Mouse (Mus musculus): ENCODE data around the gene Csrp3. TPM values are rescaled to one million over a fixed set of nuclear protein-coding genes. Genes with fewer than 3 reads are reported as not detected.

Gene Csrp3
- polyA plus RNA-seq, 1 experiment from 2014 or later = 1,982 TPM

- Histone ChIP-seq H3K4me1 (ENCODE audit: control insufficient read depth, insufficient read depth, low read length) (peaks cover 42% of the 10 kb centered on the region), H3K36me3 (ENCODE audit: control insufficient read depth, insufficient read depth) (peaks cover 9% of the 10 kb centered on the region; the same call in 1 of the 2 replicates), H3K4me2 (ENCODE audit: low read depth, low read length) (peak overlapping the region; percentile 66), H3K9me3 (replicated peaks; ENCODE audit: control insufficient read depth, low read length) (no peaks in the 10 kb centered on the region), H3K27me3 (ENCODE audit: control insufficient read depth, insufficient read depth, low read length) (no peaks in the 10 kb centered on the region), H3K4me3 (ENCODE audit: low read length) (0 out of 2 replicates have a peak overlapping the region, but pooled peaks have one; percentile 13), H3K27ac (ENCODE audit: low read length) (peak overlapping the region; percentile 91), H3K9ac (ENCODE audit: low read length) (no peak overlapping the region)
- 53% methylated on average over 4 of the region's 4 CpGs for WGBS
- ATAC-seq (replicated peaks; ENCODE audit: extremely low read depth, insufficient read depth, low FRiP score) = no peak
Observed at GRCm38 (mm10) chr7:48841538-48841937, 6.3 kb downstream of the Csrp3 start.

- peak overlapping the region; percentile 21; the same call in 1 of the 2 replicates for H3K9ac ChIP-seq (ENCODE audit: low read length)
- ATAC-seq (replicated peaks; ENCODE audit: extremely low read depth, insufficient read depth, low FRiP score) = peak; percentile 25; the same call in 1 of the 2 replicates
- H3K4me2 ChIP-seq (ENCODE audit: low read depth, low read length) = peak overlapping the region; percentile 46
- H3K9me3 ChIP-seq (replicated peaks; ENCODE audit: control insufficient read depth, low read length) = no peaks in the 10 kb centered on the region
- H3K27ac ChIP-seq (ENCODE audit: low read length) = peak overlapping the region; percentile 76
- peak overlapping the region; percentile 7 for H3K4me3 ChIP-seq (ENCODE audit: low read length)
- H3K4me1 ChIP-seq (ENCODE audit: control insufficient read depth, insufficient read depth, low read length) = peaks cover 47% of the 10 kb centered on the region
- peaks cover 15% of the 10 kb centered on the region for H3K36me3 ChIP-seq (ENCODE audit: control insufficient read depth, insufficient read depth)
- WGBS = 61% methylated on average over 2 of the region's 2 CpGs
- H3K27me3 ChIP-seq (ENCODE audit: control insufficient read depth, insufficient read depth, low read length) = no peaks in the 10 kb centered on the region
Observed at GRCm38 (mm10) chr7:48840545-48840944, 7.3 kb downstream of the Csrp3 start.

GRCm38 (mm10) chr7:48838434-48838833 is 9.4 kb downstream of the Csrp3 start:
- peaks cover 30% of the 10 kb centered on the region for H3K36me3 ChIP-seq (ENCODE audit: control insufficient read depth, insufficient read depth)
- peaks cover 64% of the 10 kb centered on the region for H3K4me1 ChIP-seq (ENCODE audit: control insufficient read depth, insufficient read depth, low read length)
- H3K9ac ChIP-seq (ENCODE audit: low read length) = no peak overlapping the region
- no peaks in the 10 kb centered on the region for H3K27me3 ChIP-seq (ENCODE audit: control insufficient read depth, insufficient read depth, low read length)
- H3K4me3 ChIP-seq (ENCODE audit: low read length) = no peak overlapping the region
- no peak overlapping the region; the same call in 1 of the 2 replicates for H3K27ac ChIP-seq (ENCODE audit: low read length)
- H3K4me2 ChIP-seq (ENCODE audit: low read depth, low read length) = no peak overlapping the region
- H3K9me3 ChIP-seq (replicated peaks; ENCODE audit: control insufficient read depth, low read length) = no peaks in the 10 kb centered on the region
- no peak for ATAC-seq (replicated peaks; ENCODE audit: extremely low read depth, insufficient read depth, low FRiP score)
- 55% methylated on average over 2 of the region's 2 CpGs for WGBS

GRCm38 (mm10) chr7:48836949-48837348 is 10.9 kb downstream of the Csrp3 start:
- H3K9ac ChIP-seq (ENCODE audit: low read length) = no peak overlapping the region
- no peaks in the 10 kb centered on the region for H3K9me3 ChIP-seq (replicated peaks; ENCODE audit: control insufficient read depth, low read length)
- no peak overlapping the region for H3K27ac ChIP-seq (ENCODE audit: low read length)
- H3K4me1 ChIP-seq (ENCODE audit: control insufficient read depth, insufficient read depth, low read length) = peaks cover 72% of the 10 kb centered on the region
- H3K4me3 ChIP-seq (ENCODE audit: low read length) = no peak overlapping the region
- no peak for ATAC-seq (replicated peaks; ENCODE audit: extremely low read depth, insufficient read depth, low FRiP score)
- H3K4me2 ChIP-seq (ENCODE audit: low read depth, low read length) = no peak overlapping the region
- no peaks in the 10 kb centered on the region for H3K27me3 ChIP-seq (ENCODE audit: control insufficient read depth, insufficient read depth, low read length)
- WGBS = 39% methylated on average over 6 of the region's 6 CpGs
- H3K36me3 ChIP-seq (ENCODE audit: control insufficient read depth, insufficient read depth) = peaks cover 44% of the 10 kb centered on the region

GRCm38 (mm10) chr7:48834989-48835626 is 12.7 kb downstream of the Csrp3 start:
- peaks cover 75% of the 10 kb centered on the region for H3K4me1 ChIP-seq (ENCODE audit: control insufficient read depth, insufficient read depth, low read length)
- H3K9me3 ChIP-seq (replicated peaks; ENCODE audit: control insufficient read depth, low read length) = no peaks in the 10 kb centered on the region
- H3K4me3 ChIP-seq (ENCODE audit: low read length) = no peak overlapping the region
- no peak for ATAC-seq (replicated peaks; ENCODE audit: extremely low read depth, insufficient read depth, low FRiP score)
- peak overlapping the region; percentile 73 for H3K27ac ChIP-seq (ENCODE audit: low read length)
- H3K27me3 ChIP-seq (ENCODE audit: control insufficient read depth, insufficient read depth, low read length) = no peaks in the 10 kb centered on the region
- 88% methylated on average over 12 of the region's 12 CpGs for WGBS
- peaks cover 48% of the 10 kb centered on the region for H3K36me3 ChIP-seq (ENCODE audit: control insufficient read depth, insufficient read depth)
- peak overlapping the region; percentile 41 for H3K9ac ChIP-seq (ENCODE audit: low read length)
- no peak overlapping the region for H3K4me2 ChIP-seq (ENCODE audit: low read depth, low read length)

GRCm38 (mm10) chr7:48834371-48834970 is 13.4 kb downstream of the Csrp3 start:
- H3K27ac ChIP-seq (ENCODE audit: low read length) = peak overlapping the region; percentile 73
- no peaks in the 10 kb centered on the region for H3K27me3 ChIP-seq (ENCODE audit: control insufficient read depth, insufficient read depth, low read length)
- 54% methylated on average over 4 of the region's 4 CpGs for WGBS
- ATAC-seq (replicated peaks; ENCODE audit: extremely low read depth, insufficient read depth, low FRiP score) = no peak
- H3K9ac ChIP-seq (ENCODE audit: low read length) = no peak overlapping the region; the same call in none of the 2 replicates
- peaks cover 48% of the 10 kb centered on the region for H3K36me3 ChIP-seq (ENCODE audit: control insufficient read depth, insufficient read depth)
- H3K4me3 ChIP-seq (ENCODE audit: low read length) = no peak overlapping the region
- H3K4me2 ChIP-seq (ENCODE audit: low read depth, low read length) = no peak overlapping the region
- no peaks in the 10 kb centered on the region for H3K9me3 ChIP-seq (replicated peaks; ENCODE audit: control insufficient read depth, low read length)
- H3K4me1 ChIP-seq (ENCODE audit: control insufficient read depth, insufficient read depth, low read length) = peaks cover 73% of the 10 kb centered on the region

GRCm38 (mm10) chr7:48832735-48833134 is 15.1 kb downstream of the Csrp3 start:
- 47% methylated on average over 1 of the region's 1 CpGs for WGBS
- no peaks in the 10 kb centered on the region for H3K9me3 ChIP-seq (replicated peaks; ENCODE audit: control insufficient read depth, low read length)
- H3K4me3 ChIP-seq (ENCODE audit: low read length) = no peak overlapping the region
- H3K27ac ChIP-seq (ENCODE audit: low read length) = peak overlapping the region; percentile 73
- peaks cover 45% of the 10 kb centered on the region for H3K36me3 ChIP-seq (ENCODE audit: control insufficient read depth, insufficient read depth)
- no peak overlapping the region for H3K4me2 ChIP-seq (ENCODE audit: low read depth, low read length)
- no peaks in the 10 kb centered on the region for H3K27me3 ChIP-seq (ENCODE audit: control insufficient read depth, insufficient read depth, low read length)
- H3K9ac ChIP-seq (ENCODE audit: low read length) = 0 out of 2 replicates have a peak overlapping the region, but pooled peaks have one; percentile 8
- peaks cover 68% of the 10 kb centered on the region for H3K4me1 ChIP-seq (ENCODE audit: control insufficient read depth, insufficient read depth, low read length)
- ATAC-seq (replicated peaks; ENCODE audit: extremely low read depth, insufficient read depth, low FRiP score) = no peak

- H3K27ac ChIP-seq (ENCODE audit: low read length) = peak overlapping the region; percentile 81
- peaks cover 45% of the 10 kb centered on the region for H3K36me3 ChIP-seq (ENCODE audit: control insufficient read depth, insufficient read depth)
- no peak overlapping the region for H3K9ac ChIP-seq (ENCODE audit: low read length)
- H3K27me3 ChIP-seq (ENCODE audit: control insufficient read depth, insufficient read depth, low read length) = no peaks in the 10 kb centered on the region
- H3K4me1 ChIP-seq (ENCODE audit: control insufficient read depth, insufficient read depth, low read length) = peaks cover 64% of the 10 kb centered on the region
- 23% methylated on average over 2 of the region's 2 CpGs for WGBS
- peak; percentile 79 for ATAC-seq (replicated peaks; ENCODE audit: extremely low read depth, insufficient read depth, low FRiP score)
- H3K4me3 ChIP-seq (ENCODE audit: low read length) = no peak overlapping the region
- H3K4me2 ChIP-seq (ENCODE audit: low read depth, low read length) = no peak overlapping the region
- H3K9me3 ChIP-seq (replicated peaks; ENCODE audit: control insufficient read depth, low read length) = no peaks in the 10 kb centered on the region
Observed at GRCm38 (mm10) chr7:48830395-48830794, 17.4 kb downstream of the Csrp3 start.

- Histone ChIP-seq H3K9me3 (replicated peaks; ENCODE audit: control insufficient read depth, low read length) (no peaks in the 10 kb centered on the region), H3K4me1 (ENCODE audit: control insufficient read depth, insufficient read depth, low read length) (peaks cover 61% of the 10 kb centered on the region), H3K4me3 (ENCODE audit: low read length) (no peak overlapping the region), H3K9ac (ENCODE audit: low read length) (no peak overlapping the region), H3K4me2 (ENCODE audit: low read depth, low read length) (no peak overlapping the region), H3K27ac (ENCODE audit: low read length) (peak overlapping the region; percentile 81), H3K27me3 (ENCODE audit: control insufficient read depth, insufficient read depth, low read length) (no peaks in the 10 kb centered on the region), H3K36me3 (ENCODE audit: control insufficient read depth, insufficient read depth) (peaks cover 35% of the 10 kb centered on the region)
- WGBS = 37% methylated on average over 5 of the region's 5 CpGs
- ATAC-seq (replicated peaks; ENCODE audit: extremely low read depth, insufficient read depth, low FRiP score) = peak; percentile 75
Observed at GRCm38 (mm10) chr7:48829177-48829910, 18.5 kb downstream of the Csrp3 start.

Measured in heart, embryonic 16.5 days (tissue).